Mouse (Mus musculus) liver, postnatal 0 days (tissue): Measurements from ENCODE around the gene Slc12a4.

ENCODE experiments used
- CTCF ChIP-seq: sonication (generic); IDR thresholded peaks from 2 replicates; pipeline ENCODE4 v1.5.1; 2016; ENCODE audit warnings: antibody characterized with exemption, low read depth
- EP300 ChIP-seq: IDR thresholded peaks from 2 replicates; pipeline ENCODE4 v1.6.1; 2016; ENCODE audit warnings: antibody characterized with exemption, low read depth, mild to moderate bottlenecking

DNA sequence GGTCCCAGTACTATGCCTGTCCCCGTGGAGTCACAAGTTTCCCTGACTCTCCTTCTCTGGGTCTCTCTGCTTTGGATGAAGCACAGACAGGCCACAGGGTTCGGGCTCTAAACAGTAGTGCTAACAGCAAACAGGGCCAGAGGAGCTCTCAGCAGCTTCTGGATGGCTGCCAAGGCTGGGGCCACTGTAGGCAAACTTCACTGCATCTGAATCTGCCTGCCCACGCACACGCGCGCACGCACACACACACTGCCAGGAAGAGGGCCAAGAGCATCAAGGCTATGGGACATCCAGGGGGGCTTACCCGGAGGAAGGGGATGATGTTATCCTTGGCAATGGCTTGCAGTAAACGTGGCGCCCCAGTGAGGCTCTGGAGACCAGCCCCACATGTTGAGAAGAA is 16.5 kb downstream of the Slc12a4 start:
- TF ChIP-seq CTCF, result no peak
- TF ChIP-seq EP300, result no peak
